Mouse (Mus musculus) embryonic facial prominence, embryonic 13.5 days (tissue): ENCODE data around the gene Rapgef1. TPM values are rescaled to one million over a fixed set of nuclear protein-coding genes. Genes with fewer than 3 reads are reported as not detected.

Experiments used
- ATAC-seq: fragments of 200-750 bp; cut with Nextera tagmentation; 2 replicates; pipeline ENCODE4 v1.8.0; 2017; ENCODE audit warnings: low read depth; ENCODE audit not compliant: insufficient number of reproducible peaks, insufficient read depth, low FRiP score, low TSS enrichment
- H3K27ac ChIP-seq: fragments of 300-500 bp; sonication (generic); 2 replicates; pipeline ENCODE4 v1.5.1; 2015; ENCODE audit warnings: moderate library complexity, mild to moderate bottlenecking, inconsistent platforms
- H3K27me3 ChIP-seq: fragments of 300-500 bp; sonication (generic); 2 replicates; pipeline ENCODE4 v1.6.1; 2015; ENCODE audit warnings: mild to moderate bottlenecking, inconsistent platforms
- H3K36me3 ChIP-seq: fragments of 300-500 bp; sonication (generic); 2 replicates; pipeline ENCODE4 v1.6.1; 2015; ENCODE audit warnings: mild to moderate bottlenecking, inconsistent platforms
- H3K4me1 ChIP-seq: fragments of 300-500 bp; sonication (generic); 2 replicates; pipeline ENCODE4 v1.6.1; 2015; ENCODE audit warnings: inconsistent platforms
- H3K4me2 ChIP-seq: fragments of 300-500 bp; sonication (generic); 2 replicates; pipeline ENCODE4 v1.6.1; 2015; ENCODE audit warnings: moderate library complexity, mild to moderate bottlenecking, inconsistent platforms
- H3K4me3 ChIP-seq: fragments of 300-500 bp; sonication (generic); 2 replicates; pipeline ENCODE4 v1.5.1; 2015; ENCODE audit warnings: mild to moderate bottlenecking, inconsistent platforms
- H3K9ac ChIP-seq: fragments of 300-500 bp; sonication (generic); 2 replicates; pipeline ENCODE4 v1.6.1; 2015; ENCODE audit warnings: mild to moderate bottlenecking, inconsistent platforms
- H3K9me3 ChIP-seq: fragments of 300-500 bp; sonication (generic); 2 replicates; pipeline ENCODE4 v1.6.1; 2016; ENCODE audit warnings: inconsistent platforms
- WGBS: fragments of 180-500 bp; shearing (Covaris S2); methylation state at CpG from one replicate; pipeline ENCODE4 v1.1.7; 2015; ENCODE audit warnings: mixed read lengths; 5-methylcytosine and 5-hydroxymethylcytosine counted together
- polyA plus RNA-seq: library from polyadenylated mRNA; unstranded; fragments of >200 nt; fragmentation: Nextera tagmentation; extraction: Ambion mirVana; gene quantifications from 2 replicates; pipeline ENCODE4 v1.2.1, GENCODE M21; 2015

The Rapgef1 gene
- polyA plus RNA-seq, 1 experiment from 2014 or later: 14.4 TPM

GRCm38 (mm10) chr2:29677842-29678241, 58.3 kb downstream of the Rapgef1 start:
- Histone ChIP-seq H3K36me3 (peaks cover 15% of the 10 kb centered on the region), H3K9ac (no peak overlapping the region), H3K27me3 (no peaks in the 10 kb centered on the region), H3K27ac (no peak overlapping the region), H3K4me3 (no peak overlapping the region), H3K9me3 (no peaks in the 10 kb centered on the region), H3K4me2 (no peak overlapping the region), H3K4me1 (peaks cover 10% of the 10 kb centered on the region; the same call in 1 of the 2 replicates)
- no peak for ATAC-seq
- WGBS: 75% methylated on average over 5 of the region's 5 CpGs

DNA sequence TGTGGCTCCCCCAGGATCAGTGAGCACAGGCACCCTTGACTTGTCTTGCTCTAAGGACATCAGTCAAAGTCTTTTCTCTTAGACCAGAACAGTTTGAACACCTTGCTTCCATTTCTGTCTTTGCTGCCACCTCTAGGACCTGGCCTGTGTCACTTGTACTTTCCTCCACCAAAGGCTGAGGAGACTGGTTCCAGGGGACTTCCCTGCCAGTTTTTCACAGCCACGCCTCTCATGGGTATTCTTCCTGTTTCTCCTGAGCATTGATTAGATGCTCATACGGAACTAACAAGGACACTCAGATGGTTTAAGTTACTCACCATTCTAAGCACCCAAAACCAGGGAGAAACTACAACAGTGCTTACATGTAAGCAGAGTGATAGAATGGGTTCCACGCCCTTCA, 59.0 kb downstream of the Rapgef1 start:
- Histone ChIP-seq H3K9ac (no peak overlapping the region), H3K4me1 (peaks cover 9% of the 10 kb centered on the region; the same call in 1 of the 2 replicates), H3K4me2 (no peak overlapping the region), H3K36me3 (peaks cover 21% of the 10 kb centered on the region), H3K27ac (no peak overlapping the region; the same call in 1 of the 2 replicates), H3K4me3 (no peak overlapping the region), H3K27me3 (no peaks in the 10 kb centered on the region), H3K9me3 (no peaks in the 10 kb centered on the region)
- no peak for ATAC-seq
- whole genome bisulfite sequencing: 47% methylated on average over 3 of the region's 3 CpGs

DNA sequence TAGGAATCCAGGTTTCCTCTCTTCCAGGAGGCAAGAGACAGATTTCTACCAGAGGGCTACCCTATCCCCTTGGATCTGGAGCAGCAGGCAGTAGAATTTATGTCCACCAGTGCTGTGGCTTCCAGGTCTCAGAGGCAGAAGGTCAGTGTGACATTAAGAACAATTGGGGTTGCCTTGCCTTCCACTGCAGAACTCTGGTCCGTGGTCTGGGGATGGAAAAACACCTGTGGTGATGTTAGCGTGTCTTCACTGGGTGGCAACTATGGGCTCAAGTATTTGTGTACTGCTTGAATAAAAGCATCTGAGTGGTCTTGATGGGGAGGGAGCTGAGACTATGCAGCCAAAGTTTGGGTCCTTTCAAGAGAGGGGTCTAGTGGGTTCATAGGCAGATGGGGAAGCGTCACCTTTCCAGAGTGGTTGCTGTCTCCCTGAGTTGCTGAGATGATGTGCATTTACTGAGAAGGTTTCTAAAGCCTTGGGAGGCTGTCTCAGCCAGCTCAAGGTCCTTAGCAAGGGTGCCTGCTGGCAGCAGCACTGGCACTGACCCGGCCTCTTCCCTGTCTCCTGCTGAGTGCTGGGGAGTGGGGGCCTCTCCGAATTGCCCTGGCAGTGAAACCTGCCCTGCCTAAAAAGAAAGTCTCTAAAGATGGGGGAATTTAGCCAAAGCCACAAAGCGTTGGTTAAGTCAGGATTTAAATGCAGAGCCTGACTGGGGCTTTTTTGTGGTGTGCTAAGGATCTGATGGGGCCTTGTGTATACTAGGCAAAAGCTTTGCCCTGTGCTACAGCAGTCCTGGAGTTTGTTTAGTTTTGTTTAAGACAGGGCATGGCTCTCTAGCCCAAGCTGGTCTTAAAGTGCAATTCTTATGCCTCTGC, 60.4 kb downstream of the Rapgef1 start:
- Histone ChIP-seq H3K4me1 (peaks cover 9% of the 10 kb centered on the region; the same call in 1 of the 2 replicates), H3K27ac (no peak overlapping the region), H3K4me2 (no peak overlapping the region), H3K36me3 (peaks cover 21% of the 10 kb centered on the region), H3K9me3 (no peaks in the 10 kb centered on the region), H3K27me3 (no peaks in the 10 kb centered on the region), H3K9ac (no peak overlapping the region), H3K4me3 (no peak overlapping the region)
- no peak for ATAC-seq
- 85% methylated on average over 6 of the region's 6 CpGs for WGBS

DNA sequence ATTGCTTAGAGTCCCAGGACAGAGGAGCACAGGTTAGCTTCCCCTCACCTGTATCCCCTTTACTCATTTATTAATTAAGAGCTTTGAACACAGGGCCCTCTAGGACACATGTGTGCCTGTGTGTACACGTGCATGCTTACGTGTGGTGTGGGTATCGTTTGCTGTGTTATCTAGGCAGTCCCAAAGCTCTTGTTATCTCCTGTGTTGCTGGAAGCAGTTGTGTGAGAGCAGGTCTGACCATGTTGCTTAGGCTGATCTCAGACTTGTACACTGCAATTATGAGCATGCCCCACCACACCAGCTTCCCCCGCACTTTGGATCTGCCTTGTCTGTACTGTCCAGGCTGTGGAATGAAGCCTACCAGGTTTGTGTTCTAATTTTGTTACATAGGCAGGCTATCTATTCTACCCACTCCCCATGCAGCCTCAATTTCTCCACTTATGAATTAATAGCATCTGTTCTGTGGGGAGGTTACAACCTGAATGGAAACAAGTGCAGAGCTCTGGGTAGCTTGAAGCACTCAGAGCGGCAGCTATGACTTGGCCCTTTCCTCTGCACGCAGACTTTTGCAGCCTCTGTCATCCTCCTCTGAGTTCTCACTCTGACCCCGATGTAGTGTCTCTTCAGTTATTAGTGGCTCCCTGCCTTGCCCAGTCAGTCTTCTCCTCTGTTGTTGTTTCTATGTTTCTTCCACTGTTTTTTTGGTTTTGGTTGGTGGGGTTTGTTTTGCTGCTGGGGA, 63.9 kb downstream of the Rapgef1 start:
- 89% methylated on average over 7 of the region's 7 CpGs for WGBS
- H3K4me2 ChIP-seq: no peak overlapping the region
- no peaks in the 10 kb centered on the region for H3K9me3 ChIP-seq
- no peaks in the 10 kb centered on the region for H3K27me3 ChIP-seq
- no peak overlapping the region for H3K9ac ChIP-seq
- ATAC-seq: no peak
- no peak overlapping the region for H3K27ac ChIP-seq
- H3K36me3 ChIP-seq: peaks cover 40% of the 10 kb centered on the region
- H3K4me3 ChIP-seq: no peak overlapping the region
- H3K4me1 ChIP-seq: peaks cover 4% of the 10 kb centered on the region; the same call in 1 of the 2 replicates

GRCm38 (mm10) chr2:29684498-29684897, 65.0 kb downstream of the Rapgef1 start:
- Histone ChIP-seq H3K36me3 (peaks cover 41% of the 10 kb centered on the region), H3K4me1 (no peaks in the 10 kb centered on the region), H3K27ac (no peak overlapping the region), H3K4me2 (no peak overlapping the region), H3K9ac (no peak overlapping the region), H3K27me3 (no peaks in the 10 kb centered on the region), H3K4me3 (no peak overlapping the region), H3K9me3 (no peaks in the 10 kb centered on the region)
- 60% methylated on average over 2 of the region's 2 CpGs for WGBS
- ATAC-seq: no peak

DNA sequence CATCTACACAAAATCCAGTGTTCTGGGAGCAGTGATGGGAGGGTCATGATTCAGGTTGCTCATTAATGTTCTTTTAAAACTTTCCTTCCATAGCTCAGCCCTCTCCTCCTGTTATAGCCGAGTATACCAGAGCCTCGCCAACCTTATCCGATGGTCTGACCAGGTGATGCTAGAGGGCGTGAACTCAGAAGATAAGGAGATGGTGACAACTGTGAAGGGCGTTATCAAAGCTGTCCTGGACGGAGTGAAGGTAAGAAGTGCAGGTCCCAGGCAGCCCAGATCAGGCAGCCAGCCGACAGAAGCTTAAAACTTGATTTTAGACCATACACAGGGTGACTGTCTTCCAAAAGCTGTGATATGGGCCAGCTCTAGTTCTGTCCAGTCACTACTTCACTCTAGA, 69.5 kb downstream of the Rapgef1 start:
- whole genome bisulfite sequencing: 93% methylated on average over 7 of the region's 7 CpGs
- peaks cover 71% of the 10 kb centered on the region for H3K36me3 ChIP-seq

DNA sequence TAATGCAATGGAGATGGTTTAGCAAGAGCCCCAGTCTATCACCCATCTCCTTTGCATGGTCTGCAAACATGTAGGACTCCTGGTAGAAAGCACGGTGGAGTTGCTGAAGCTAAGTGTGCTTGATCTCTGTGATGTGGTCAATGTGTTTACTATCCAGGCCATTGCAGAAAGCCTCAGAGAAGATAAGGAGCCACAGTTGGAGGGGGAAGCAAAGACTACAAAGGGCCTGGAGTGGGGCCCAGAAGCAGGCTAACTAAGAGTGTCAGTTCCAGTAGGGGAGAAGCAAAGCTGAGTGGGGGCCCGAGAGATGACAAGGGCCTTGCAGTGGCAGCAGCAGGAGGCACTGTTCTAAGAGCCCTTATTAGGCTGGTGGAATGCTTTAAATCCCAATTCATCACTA, 70.0 kb downstream of the Rapgef1 start:
- WGBS: 90% methylated on average over 2 of the region's 2 CpGs
- Histone ChIP-seq H3K27me3 (no peaks in the 10 kb centered on the region), H3K9me3 (no peaks in the 10 kb centered on the region), H3K4me3 (no peak overlapping the region), H3K36me3 (peaks cover 74% of the 10 kb centered on the region), H3K9ac (no peak overlapping the region), H3K27ac (no peak overlapping the region), H3K4me1 (no peaks in the 10 kb centered on the region), H3K4me2 (no peak overlapping the region)
- ATAC-seq: no peak

More for the DNA sequence above, 69.5 kb downstream of the Rapgef1 start:
- no peaks in the 10 kb centered on the region for H3K9me3 ChIP-seq
- no peaks in the 10 kb centered on the region for H3K27me3 ChIP-seq
- no peak overlapping the region for H3K4me2 ChIP-seq
- no peak for ATAC-seq
- H3K27ac ChIP-seq: no peak overlapping the region
- H3K9ac ChIP-seq: no peak overlapping the region
- H3K4me3 ChIP-seq: no peak overlapping the region
- no peaks in the 10 kb centered on the region for H3K4me1 ChIP-seq

GRCm38 (mm10) chr2:29691068-29691467, 71.5 kb downstream of the Rapgef1 start:
- H3K27ac ChIP-seq: no peak overlapping the region
- no peak for ATAC-seq
- H3K4me2 ChIP-seq: no peak overlapping the region
- no peaks in the 10 kb centered on the region for H3K27me3 ChIP-seq
- H3K36me3 ChIP-seq: peaks cover 78% of the 10 kb centered on the region
- no peaks in the 10 kb centered on the region for H3K9me3 ChIP-seq
- no peak overlapping the region for H3K9ac ChIP-seq
- 80% methylated on average over 5 of the region's 5 CpGs for WGBS
- H3K4me3 ChIP-seq: no peak overlapping the region
- H3K4me1 ChIP-seq: no peaks in the 10 kb centered on the region

GRCm38 (mm10) chr2:29691507-29691906, 72.0 kb downstream of the Rapgef1 start:
- H3K36me3 ChIP-seq: peaks cover 78% of the 10 kb centered on the region
- ATAC-seq: no peak
- no peak overlapping the region for H3K9ac ChIP-seq
- H3K4me3 ChIP-seq: no peak overlapping the region
- no peaks in the 10 kb centered on the region for H3K9me3 ChIP-seq
- H3K27me3 ChIP-seq: no peaks in the 10 kb centered on the region
- no peaks in the 10 kb centered on the region for H3K4me1 ChIP-seq
- H3K27ac ChIP-seq: no peak overlapping the region
- 70% methylated on average over 6 of the region's 6 CpGs for WGBS
- H3K4me2 ChIP-seq: no peak overlapping the region

GRCm38 (mm10) chr2:29692192-29692591, 72.7 kb downstream of the Rapgef1 start:
- Histone ChIP-seq H3K27me3 (no peaks in the 10 kb centered on the region), H3K4me3 (no peak overlapping the region), H3K9ac (no peak overlapping the region), H3K36me3 (peaks cover 74% of the 10 kb centered on the region), H3K27ac (no peak overlapping the region), H3K9me3 (no peaks in the 10 kb centered on the region), H3K4me2 (no peak overlapping the region), H3K4me1 (no peaks in the 10 kb centered on the region)
- WGBS: 93% methylated on average over 2 of the region's 2 CpGs
- no peak for ATAC-seq

- H3K9me3 ChIP-seq: no peaks in the 10 kb centered on the region
- peaks cover 87% of the 10 kb centered on the region for H3K36me3 ChIP-seq
These were observed 76.8 kb downstream of the Rapgef1 start for GRCm38 (mm10) chr2:29696207-29696800.

More at GRCm38 (mm10) chr2:29696207-29696800, 76.8 kb downstream of the Rapgef1 start:
- Histone ChIP-seq H3K4me1 (no peaks in the 10 kb centered on the region), H3K27me3 (no peaks in the 10 kb centered on the region), H3K4me3 (no peak overlapping the region), H3K27ac (no peak overlapping the region), H3K9ac (no peak overlapping the region), H3K4me2 (no peak overlapping the region)
- WGBS: 81% methylated on average over 7 of the region's 7 CpGs
- ATAC-seq: no peak
